Mouse (Mus musculus) erythroblast, embryonic 14.5 days (primary cell): ENCODE results near the gene Gcc2.

Experiments
- GATA1 ChIP-seq: IDR thresholded peaks from 2 replicates; pipeline ENCODE4 v1.6.1; 2012; ENCODE audit warnings: low read length, inconsistent platforms, mixed read lengths
- TAL1 ChIP-seq: IDR thresholded peaks from 3 replicates; pipeline ENCODE4 v1.6.1; 2012; ENCODE audit warnings: low read length, inconsistent platforms, mixed read lengths

DNA sequence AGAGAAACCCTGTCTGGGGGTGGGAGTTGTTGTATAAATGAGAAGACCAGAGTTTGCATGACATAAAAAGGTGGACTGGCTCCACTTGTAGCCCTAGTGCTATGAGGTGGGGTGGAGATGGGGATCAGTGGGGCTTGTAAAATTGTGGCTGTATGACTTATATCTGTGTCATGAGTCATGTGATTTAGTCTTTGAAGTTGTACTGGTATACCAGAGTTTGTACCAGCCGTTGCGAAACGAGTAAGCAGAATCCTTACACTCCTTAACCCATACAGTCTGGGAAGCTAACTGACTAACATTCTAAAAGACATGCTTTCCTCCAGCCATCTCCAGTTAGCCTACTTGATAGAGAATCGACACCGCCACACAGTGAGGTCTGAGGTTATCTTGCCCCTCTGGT is 78.1 kb downstream of the Gcc2 start:
- TF ChIP-seq GATA1: no peak
- no peak for TF ChIP-seq TAL1
